Mouse (Mus musculus): ENCODE data around the gene Ddx60. TPM values are rescaled to one million over a fixed set of nuclear protein-coding genes. Genes with fewer than 3 reads are reported as not detected.
"Not testable (repeated sequence)": the region's sequence is repeated elsewhere in the genome, so short reads cannot be mapped to it uniquely, and the experiment has no call there.

Ddx60 gene
- polyA plus RNA-seq, 1 experiment from 2014 or later = 0.23 TPM

DNA sequence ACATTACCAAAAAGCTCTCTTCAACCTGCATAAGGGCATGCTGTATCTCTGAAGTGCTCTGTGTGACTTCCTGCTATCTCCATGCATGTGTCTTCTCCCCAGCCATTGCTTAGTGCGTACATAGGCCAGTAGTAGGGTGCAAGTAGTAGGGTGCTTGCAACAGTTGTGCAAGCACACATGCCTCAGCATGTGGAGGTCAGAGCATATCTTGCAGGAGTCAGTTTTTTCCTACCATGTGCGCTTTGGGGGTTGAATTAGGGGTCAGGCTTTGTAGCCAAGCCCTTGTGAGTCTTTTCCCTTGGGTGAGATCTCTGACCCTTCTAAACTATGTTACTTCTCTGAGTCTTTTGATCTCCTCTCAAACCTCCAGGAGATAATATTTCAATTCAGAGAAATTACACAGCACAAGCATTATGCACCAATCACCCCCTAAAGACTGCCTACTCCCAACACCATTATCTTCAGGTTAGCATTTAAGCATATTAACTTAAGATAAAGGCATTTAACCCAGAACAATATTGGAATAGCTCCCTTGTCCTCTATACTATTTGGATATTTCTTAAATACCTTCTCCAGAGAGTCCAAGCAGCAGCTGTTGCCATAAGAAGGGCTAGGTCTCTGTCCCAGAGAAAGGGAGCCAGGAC is 8.6 kb upstream of the Ddx60 start:
- H3K9me3 ChIP-seq = no peaks in the 10 kb centered on the region
- H3K4me2 ChIP-seq = no peak overlapping the region
- H3K9ac ChIP-seq (replicated peaks) = no peak overlapping the region
- no peaks in the 10 kb centered on the region; the same call in 1 of the 2 replicates for H3K4me1 ChIP-seq (replicated peaks)
- no peak for ATAC-seq (ENCODE audit: insufficient number of reproducible peaks, insufficient read depth, low FRiP score, low TSS enrichment, low read depth)
- no peaks in the 10 kb centered on the region for H3K27me3 ChIP-seq
- H3K36me3 ChIP-seq = no peaks in the 10 kb centered on the region
- no peak overlapping the region for H3K27ac ChIP-seq
- H3K4me3 ChIP-seq (replicated peaks) = no peak overlapping the region
- 77% methylated on average over 2 of the region's 2 CpGs for WGBS

DNA sequence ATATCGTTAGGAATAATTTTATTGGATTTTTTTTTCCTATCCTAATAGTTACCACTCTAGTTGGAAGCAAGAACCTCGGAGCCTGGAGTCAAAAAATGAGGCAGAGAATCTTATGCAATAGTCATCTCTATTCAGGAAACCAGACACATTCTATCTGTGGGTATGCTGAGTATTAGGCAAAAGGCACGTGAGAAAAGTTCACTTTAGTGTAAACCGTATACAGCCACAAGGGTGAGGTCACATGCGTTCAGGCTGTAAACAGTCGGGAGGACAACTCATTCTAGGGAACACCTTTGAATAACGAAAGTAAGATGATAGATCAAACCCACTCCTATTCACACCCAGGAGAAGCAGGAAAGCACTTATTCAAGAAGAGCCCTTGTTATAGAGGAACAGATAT is 7.5 kb upstream of the Ddx60 start:
- Histone ChIP-seq H3K4me3 (replicated peaks) (no peak overlapping the region), H3K4me1 (replicated peaks) (no peaks in the 10 kb centered on the region; the same call in 1 of the 2 replicates), H3K27me3 (no peaks in the 10 kb centered on the region), H3K9me3 (no peaks in the 10 kb centered on the region), H3K36me3 (no peaks in the 10 kb centered on the region), H3K27ac (no peak overlapping the region), H3K9ac (replicated peaks) (no peak overlapping the region), H3K4me2 (no peak overlapping the region)
- ATAC-seq (ENCODE audit: insufficient number of reproducible peaks, insufficient read depth, low FRiP score, low TSS enrichment, low read depth) = no peak
- 74% methylated on average over 7 of the region's 7 CpGs for WGBS

DNA sequence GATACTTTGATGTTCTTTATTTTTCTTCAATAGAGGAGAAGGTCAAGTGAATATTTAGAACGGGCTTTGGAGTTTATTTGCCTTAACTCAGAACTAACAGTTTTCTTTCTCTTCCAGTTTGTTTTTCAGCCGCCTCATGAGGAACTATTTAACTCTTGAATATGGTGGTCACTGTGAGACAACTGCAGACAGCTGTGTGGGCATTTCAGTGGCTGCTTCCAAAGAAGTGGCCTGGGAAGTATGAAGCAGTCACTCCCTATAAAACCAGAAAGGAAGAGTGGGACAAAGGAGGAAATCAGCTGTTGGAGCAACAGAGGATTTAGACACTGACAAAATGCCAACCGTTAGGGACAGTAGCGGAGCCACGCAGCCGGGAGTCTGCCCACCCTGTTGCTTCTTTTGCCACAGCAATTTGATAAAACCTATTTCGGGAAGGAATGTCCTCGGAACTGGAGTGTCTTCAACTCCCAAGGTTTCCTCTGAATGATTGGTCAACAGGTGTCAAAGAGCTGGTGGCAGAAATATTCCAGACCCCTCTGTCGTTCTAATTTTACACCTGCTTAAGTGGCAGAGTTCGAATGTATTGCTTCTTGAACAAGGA is 6.3 kb upstream of the Ddx60 start:
- Histone ChIP-seq H3K4me2 (no peak overlapping the region), H3K4me3 (replicated peaks) (no peak overlapping the region), H3K9me3 (no peaks in the 10 kb centered on the region), H3K27ac (no peak overlapping the region), H3K9ac (replicated peaks) (no peak overlapping the region), H3K36me3 (no peaks in the 10 kb centered on the region), H3K27me3 (0 out of 2 replicates have a peak, but pooled peaks cover 1% of the 10 kb centered on the region), H3K4me1 (replicated peaks) (no peaks in the 10 kb centered on the region; the same call in 1 of the 2 replicates)
- no peak for ATAC-seq (ENCODE audit: insufficient number of reproducible peaks, insufficient read depth, low FRiP score, low TSS enrichment, low read depth)
- WGBS = 70% methylated on average over 10 of the region's 10 CpGs

DNA sequence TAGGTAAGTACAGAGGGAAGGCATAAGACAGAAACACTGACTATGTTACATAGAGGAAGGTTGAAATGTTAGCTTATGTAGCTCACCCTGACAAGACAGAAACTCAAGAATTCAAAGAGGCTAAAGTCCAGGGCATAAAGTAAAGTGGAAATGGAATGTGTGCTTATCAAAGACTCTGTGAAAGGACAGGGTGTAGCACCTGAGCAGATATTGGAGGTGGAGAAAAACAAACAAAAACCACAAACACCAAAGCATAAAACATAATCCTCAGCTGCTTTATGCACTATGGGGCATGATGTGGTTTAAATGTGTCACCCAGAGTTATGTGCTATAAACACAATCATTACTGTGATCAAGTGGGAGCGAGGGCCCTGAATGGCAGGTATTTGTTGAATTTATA is 3.4 kb upstream of the Ddx60 start:
- Histone ChIP-seq H3K36me3 (no peaks in the 10 kb centered on the region), H3K4me3 (replicated peaks) (no peak overlapping the region), H3K27me3 (peaks cover 16% of the 10 kb centered on the region), H3K4me2 (no peak overlapping the region), H3K27ac (no peak overlapping the region), H3K9me3 (no peaks in the 10 kb centered on the region), H3K4me1 (replicated peaks) (peaks cover 8% of the 10 kb centered on the region; the same call in 1 of the 2 replicates), H3K9ac (replicated peaks) (no peak overlapping the region)
- no peak for ATAC-seq (ENCODE audit: insufficient number of reproducible peaks, insufficient read depth, low FRiP score, low TSS enrichment, low read depth)
- WGBS = 75% methylated on average over 1 of the region's 1 CpGs

DNA sequence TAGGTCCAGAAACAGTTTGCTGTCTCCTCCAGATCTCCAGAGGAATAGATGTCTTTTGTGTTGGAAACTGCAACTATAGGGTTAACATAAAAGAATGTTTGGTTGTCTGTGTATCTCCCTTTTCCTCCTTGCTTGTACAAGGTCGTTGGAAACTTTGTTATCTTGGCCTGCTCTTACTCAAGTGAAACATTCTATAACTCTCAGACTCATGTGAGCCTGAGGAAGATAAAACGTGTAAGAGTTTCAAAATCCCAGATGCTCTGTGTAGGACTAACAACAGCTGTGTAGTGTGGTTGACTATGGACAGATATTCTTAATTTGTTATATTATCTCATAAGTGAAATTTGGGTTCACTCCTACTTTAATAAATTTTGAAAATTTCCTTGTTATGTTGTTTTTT is 5.4 kb downstream of the Ddx60 start:
- WGBS = 35% methylated on average over 2 of the region's 2 CpGs
- 0 out of 2 replicates have a peak, but pooled peaks cover 2% of the 10 kb centered on the region for H3K4me1 ChIP-seq (replicated peaks)
- no peak for ATAC-seq (ENCODE audit: insufficient number of reproducible peaks, insufficient read depth, low FRiP score, low TSS enrichment, low read depth)
- no peaks in the 10 kb centered on the region for H3K9me3 ChIP-seq
- no peak overlapping the region for H3K27ac ChIP-seq
- H3K36me3 ChIP-seq = no peaks in the 10 kb centered on the region
- no peak overlapping the region for H3K4me2 ChIP-seq
- H3K27me3 ChIP-seq = peaks cover 4% of the 10 kb centered on the region; the same call in 1 of the 2 replicates
- H3K4me3 ChIP-seq (replicated peaks) = no peak overlapping the region
- no peak overlapping the region for H3K9ac ChIP-seq (replicated peaks)

DNA sequence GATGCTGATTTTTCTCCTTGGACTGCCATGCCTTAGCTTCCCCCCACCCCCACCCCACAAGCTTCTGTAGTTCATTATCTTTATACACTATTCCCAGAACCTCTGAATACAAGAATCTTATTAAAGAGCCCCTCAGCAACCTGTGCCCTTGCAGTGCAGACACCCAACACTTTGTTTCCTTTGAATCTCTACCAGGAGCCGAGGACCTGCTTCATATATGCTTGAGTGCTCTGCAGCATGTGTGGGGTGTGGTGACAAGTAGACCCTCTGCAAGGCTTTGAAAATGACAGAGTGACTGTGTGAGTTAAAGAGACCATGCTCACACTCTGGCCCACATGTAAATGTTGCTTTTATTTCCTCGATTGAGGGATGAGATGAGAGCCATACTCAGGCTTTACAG is 9.7 kb downstream of the Ddx60 start:
- no peak overlapping the region for H3K4me2 ChIP-seq
- H3K9me3 ChIP-seq = no peaks in the 10 kb centered on the region
- H3K27ac ChIP-seq = no peak overlapping the region
- no peak overlapping the region for H3K4me3 ChIP-seq (replicated peaks)
- WGBS = 58% methylated on average over 2 of the region's 2 CpGs
- H3K9ac ChIP-seq (replicated peaks) = no peak overlapping the region
- no peaks in the 10 kb centered on the region for H3K4me1 ChIP-seq (replicated peaks)
- no peaks in the 10 kb centered on the region for H3K27me3 ChIP-seq
- ATAC-seq (ENCODE audit: insufficient number of reproducible peaks, insufficient read depth, low FRiP score, low TSS enrichment, low read depth) = no peak
- H3K36me3 ChIP-seq = no peaks in the 10 kb centered on the region

DNA sequence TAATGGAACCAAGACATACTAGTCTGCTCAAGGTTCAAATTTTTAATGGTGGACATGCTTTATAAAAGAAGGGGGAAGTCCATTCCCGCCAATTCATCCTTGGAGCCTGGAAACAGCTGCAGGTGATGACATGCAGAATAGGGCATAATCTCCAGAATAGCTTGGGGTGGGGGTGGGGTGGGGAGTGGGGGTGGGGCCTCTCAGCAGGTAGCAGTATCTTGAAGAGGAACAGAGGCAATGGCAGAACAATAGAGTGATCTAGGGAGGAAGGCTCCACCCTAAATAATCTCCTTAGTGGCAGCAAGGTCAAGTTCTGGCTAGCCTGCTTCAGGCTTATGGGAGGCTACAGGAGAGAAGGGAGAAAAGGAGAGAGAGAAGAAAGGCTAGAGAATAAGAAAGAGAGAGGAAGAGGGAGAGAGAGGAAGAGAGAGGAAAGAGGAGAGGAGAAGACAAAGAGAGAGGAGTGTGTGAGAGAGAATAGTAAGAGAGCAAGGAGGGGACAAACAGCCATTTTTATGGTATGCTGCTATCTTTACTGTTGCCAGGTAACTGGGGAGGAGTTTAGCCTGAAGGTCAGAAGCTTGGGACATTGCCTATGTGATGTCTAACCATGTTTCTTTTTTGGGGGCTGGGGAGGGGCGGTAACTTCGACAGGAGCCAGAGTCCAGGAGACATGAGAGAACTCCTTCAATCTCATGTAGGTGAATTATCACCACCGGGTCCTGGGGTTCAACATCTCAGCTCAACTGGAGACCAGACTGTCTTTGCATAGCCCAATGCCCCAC is 36.9 kb downstream of the Ddx60 start:
- not testable (repeated sequence) for H3K4me2 ChIP-seq; H3K27me3 ChIP-seq; H3K27ac ChIP-seq; H3K9me3 ChIP-seq; ATAC-seq (ENCODE audit: insufficient number of reproducible peaks, insufficient read depth, low FRiP score, low TSS enrichment, low read depth); H3K4me1 ChIP-seq (replicated peaks); H3K9ac ChIP-seq (replicated peaks); H3K36me3 ChIP-seq; H3K4me3 ChIP-seq (replicated peaks)
- WGBS = 78% methylated on average over 4 of the region's 4 CpGs

DNA sequence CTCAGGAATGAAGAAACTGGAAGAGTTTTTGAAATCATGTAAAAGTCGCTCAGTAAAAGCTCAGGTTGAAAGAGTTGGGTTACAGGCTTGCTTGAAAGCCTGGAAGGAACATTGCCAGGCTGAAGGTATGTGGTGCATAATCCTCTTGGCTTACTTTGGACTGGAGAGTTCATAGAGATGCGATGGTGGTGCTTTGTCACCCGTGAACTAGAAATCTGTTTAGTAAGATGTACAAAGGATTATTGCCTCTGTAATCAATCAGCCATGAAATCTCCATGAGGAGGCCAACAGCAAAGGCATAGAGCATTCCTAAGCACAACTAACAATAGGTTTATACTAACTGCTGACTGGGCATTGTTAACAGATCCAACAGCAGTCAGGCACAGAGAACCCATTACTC is 41.7 kb downstream of the Ddx60 start:
- Histone ChIP-seq H3K4me3 (replicated peaks) (no peak overlapping the region), H3K36me3 (no peaks in the 10 kb centered on the region), H3K27me3 (no peaks in the 10 kb centered on the region), H3K4me1 (replicated peaks) (no peaks in the 10 kb centered on the region), H3K9ac (replicated peaks) (no peak overlapping the region), H3K9me3 (no peaks in the 10 kb centered on the region), H3K27ac (no peak overlapping the region), H3K4me2 (no peak overlapping the region)
- WGBS = 82% methylated on average over 3 of the region's 3 CpGs
- ATAC-seq (ENCODE audit: insufficient number of reproducible peaks, insufficient read depth, low FRiP score, low TSS enrichment, low read depth) = no peak

DNA sequence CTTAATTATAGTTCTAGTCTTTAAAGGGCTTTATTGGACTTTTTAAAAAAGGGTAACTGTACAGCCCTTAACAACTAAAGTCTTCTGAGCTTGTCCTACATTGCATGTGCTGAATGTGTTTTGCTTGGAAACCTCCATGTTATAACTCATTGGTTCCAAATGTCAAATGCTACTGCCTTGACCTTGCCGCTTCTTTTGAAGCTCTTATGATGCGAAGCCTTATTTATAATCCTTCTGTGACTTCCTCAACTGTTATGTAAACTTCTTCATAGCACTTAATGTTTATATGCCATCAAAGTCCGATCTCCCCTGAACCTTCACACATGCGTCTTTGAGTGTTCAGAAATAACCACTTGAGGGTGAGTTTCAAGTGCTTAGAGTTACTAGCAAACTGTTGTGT is 57.1 kb downstream of the Ddx60 start:
- Histone ChIP-seq H3K9ac (replicated peaks) (no peak overlapping the region), H3K27ac (no peak overlapping the region), H3K4me3 (replicated peaks) (no peak overlapping the region), H3K4me1 (replicated peaks) (no peaks in the 10 kb centered on the region), H3K9me3 (no peaks in the 10 kb centered on the region), H3K36me3 (no peaks in the 10 kb centered on the region), H3K4me2 (no peak overlapping the region), H3K27me3 (no peaks in the 10 kb centered on the region)
- no peak for ATAC-seq (ENCODE audit: insufficient number of reproducible peaks, insufficient read depth, low FRiP score, low TSS enrichment, low read depth)
- WGBS = 87% methylated on average over 4 of the region's 4 CpGs

DNA sequence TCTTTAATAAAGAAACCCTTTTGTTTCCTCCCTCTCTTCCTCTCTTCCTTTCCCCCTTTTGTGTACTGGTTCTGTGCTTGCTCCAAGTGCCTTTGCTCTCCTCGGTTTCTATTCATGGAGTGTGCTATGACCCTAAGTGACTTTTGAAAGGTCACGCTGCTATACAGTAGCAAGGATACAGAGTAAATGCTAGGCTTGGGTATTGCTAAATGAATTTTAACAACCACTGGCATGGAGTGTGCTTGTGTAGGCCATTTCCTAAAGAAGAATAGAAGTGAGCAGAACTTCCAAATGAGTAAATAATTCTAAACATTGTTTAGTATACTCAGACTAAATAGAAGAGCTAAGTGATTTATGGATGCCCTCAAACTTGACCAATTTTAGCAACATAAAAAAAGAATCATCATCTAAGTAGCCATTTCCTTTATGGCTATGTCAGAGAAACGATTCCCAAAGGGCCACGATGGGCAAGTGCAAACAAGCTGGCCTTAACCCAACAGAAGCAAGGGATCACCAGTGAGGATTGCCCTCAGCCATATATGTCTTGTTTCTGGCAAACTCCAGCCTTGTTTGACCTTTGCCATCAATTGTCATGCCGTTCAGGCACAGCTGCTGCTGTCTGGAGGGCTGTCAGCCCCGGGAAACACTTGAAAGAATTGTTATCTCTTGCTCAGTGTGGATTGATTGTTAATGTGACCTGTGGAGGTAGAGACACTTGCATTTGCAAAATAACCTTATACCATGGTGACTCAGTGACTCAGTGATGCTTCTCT is 58.0 kb downstream of the Ddx60 start:
- no peaks in the 10 kb centered on the region for H3K9me3 ChIP-seq
- no peak overlapping the region for H3K9ac ChIP-seq (replicated peaks)
- no peak overlapping the region for H3K4me3 ChIP-seq (replicated peaks)
- H3K27ac ChIP-seq = no peak overlapping the region
- WGBS = 41% methylated on average over 6 of the region's 6 CpGs
- H3K4me1 ChIP-seq (replicated peaks) = no peaks in the 10 kb centered on the region
- no peak overlapping the region for H3K4me2 ChIP-seq
- H3K36me3 ChIP-seq = no peaks in the 10 kb centered on the region
- no peaks in the 10 kb centered on the region for H3K27me3 ChIP-seq
- ATAC-seq (ENCODE audit: insufficient number of reproducible peaks, insufficient read depth, low FRiP score, low TSS enrichment, low read depth) = no peak

DNA sequence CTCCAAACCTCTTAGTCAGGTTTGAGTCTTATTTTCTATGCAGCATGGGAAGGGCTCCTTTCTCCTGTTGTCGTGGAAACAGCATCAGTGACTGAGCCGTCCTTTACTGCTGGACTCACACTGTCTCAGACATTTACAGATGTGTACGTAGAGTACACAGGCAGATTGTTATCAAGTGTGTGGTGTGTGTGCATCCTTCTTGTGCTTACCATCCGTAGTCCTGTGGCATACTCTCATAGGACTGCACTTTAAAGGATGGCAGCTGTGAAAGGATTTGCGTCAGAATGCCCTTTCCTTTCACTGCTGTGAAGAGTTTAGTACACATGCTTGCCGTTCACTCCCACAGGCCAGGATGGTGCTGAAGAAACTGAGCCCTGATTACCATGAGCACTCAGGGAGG is 61.6 kb downstream of the Ddx60 start:
- Histone ChIP-seq H3K27me3 (no peaks in the 10 kb centered on the region), H3K36me3 (no peaks in the 10 kb centered on the region), H3K4me2 (no peak overlapping the region), H3K9ac (replicated peaks) (no peak overlapping the region), H3K4me3 (replicated peaks) (no peak overlapping the region), H3K27ac (no peak overlapping the region), H3K4me1 (replicated peaks) (no peaks in the 10 kb centered on the region), H3K9me3 (no peaks in the 10 kb centered on the region)
- WGBS = 48% methylated on average over 6 of the region's 6 CpGs
- no peak for ATAC-seq (ENCODE audit: insufficient number of reproducible peaks, insufficient read depth, low FRiP score, low TSS enrichment, low read depth)

All from limb, embryonic 12.5 days (tissue).